Mouse (Mus musculus) skeletal muscle tissue, adult 2 months (tissue): ENCODE results near the gene D17H6S53E.

Experiments used
- DNase-seq: peaks from one replicate; pipeline ENCODE4 v3.0.0-alpha.2; 2012; ENCODE audit warnings: low read depth, low spot score

D17H6S53E gene

DNA sequence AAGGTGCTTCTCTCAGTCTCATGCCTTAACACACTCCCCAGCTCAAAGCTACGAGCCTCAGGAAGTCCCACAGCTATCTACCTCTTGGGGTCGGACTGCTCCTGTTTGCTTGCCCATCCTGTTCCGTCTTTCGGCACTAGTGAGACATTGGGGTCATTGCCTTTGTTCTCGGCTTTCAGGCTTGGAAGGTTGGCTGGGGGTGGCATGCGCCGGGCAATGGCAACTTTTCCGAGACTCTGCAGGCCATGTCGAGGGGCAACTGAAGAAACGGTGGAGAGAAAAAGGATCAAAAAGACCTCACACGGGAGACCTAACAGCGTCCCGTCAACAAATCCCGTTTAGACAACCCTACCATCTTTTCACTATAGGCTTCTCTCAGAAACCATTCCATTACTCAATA lies 35.9 kb downstream of the D17H6S53E start:
- DNase-seq, result no peak

DNA sequence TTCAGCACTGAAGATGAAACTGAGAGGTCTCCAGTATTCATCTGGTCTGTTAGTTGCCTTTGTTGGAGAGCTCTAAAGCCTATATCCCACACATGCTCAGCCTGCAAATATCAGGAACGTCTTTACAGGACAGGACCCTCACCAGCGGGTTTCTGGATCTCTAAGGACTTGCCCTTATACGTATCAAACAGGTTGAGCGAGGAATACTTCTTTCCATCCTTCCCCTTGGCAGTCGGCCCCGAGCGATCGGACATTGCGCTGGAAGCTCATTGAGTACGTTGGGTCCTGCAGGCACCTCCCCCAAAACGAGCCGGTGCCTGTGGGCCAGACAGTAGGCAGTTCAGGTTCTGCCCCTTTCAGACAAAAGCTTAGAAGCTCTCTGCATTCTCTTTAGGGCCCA lies 36.6 kb downstream of the D17H6S53E start:
- DNase-seq, result no peak

- DNase-seq, result no peak
Observed at GRCm38 (mm10) chr17:35163326-35164081, 37.3 kb downstream of the D17H6S53E start.

GRCm38 (mm10) chr17:35164218-35164567 lies 38.0 kb downstream of the D17H6S53E start:
- DNase-seq, result no peak

- peak; percentile 100 for DNase-seq
Observed at GRCm38 (mm10) chr17:35164568-35165450, 38.6 kb downstream of the D17H6S53E start, which contains the start of gene Prrc2a. Gene Prrc2a, minus strand, starts transcription at chr17:35164897.

DNA sequence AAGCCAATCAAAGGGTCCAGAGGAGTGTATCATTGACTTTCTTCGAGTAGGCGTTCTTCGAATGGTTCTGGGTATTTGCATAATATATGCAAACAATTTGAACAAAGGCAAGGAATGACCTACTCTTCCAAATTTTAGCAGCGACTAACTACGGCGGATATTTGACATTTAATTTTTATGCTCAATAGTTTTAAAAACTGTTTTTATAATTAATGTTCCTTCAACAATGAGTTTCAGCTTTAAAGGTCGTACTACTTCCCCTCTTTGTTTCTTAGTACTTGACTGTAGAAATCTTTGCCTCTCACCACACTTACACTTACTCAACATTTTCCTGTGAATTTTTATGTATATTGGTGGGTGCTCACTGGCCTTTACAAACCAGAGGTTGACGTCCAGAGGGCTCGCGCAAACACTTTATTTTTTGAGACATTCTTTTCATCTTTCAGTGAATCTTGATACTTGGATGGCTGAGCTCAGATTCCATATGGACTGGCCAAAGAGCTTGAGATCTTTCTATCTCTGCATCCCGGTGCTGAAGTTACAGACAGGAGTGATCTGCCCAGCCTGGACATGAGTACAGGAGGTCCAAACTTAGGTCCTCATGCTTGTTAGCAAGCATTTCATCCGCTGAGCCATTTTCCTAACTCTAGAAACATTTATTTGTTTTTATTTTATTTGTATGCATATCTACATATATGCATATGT lies 39.4 kb downstream of the D17H6S53E start:
- no peak for DNase-seq

- DNase-seq, result no peak
Observed at GRCm38 (mm10) chr17:35166352-35167035, 40.3 kb downstream of the D17H6S53E start.

- no peak for DNase-seq
Observed at GRCm38 (mm10) chr17:35167794-35168193, 41.6 kb downstream of the D17H6S53E start.

- no peak for DNase-seq
Observed at GRCm38 (mm10) chr17:35168541-35169207, 42.5 kb downstream of the D17H6S53E start.

- DNase-seq, result no peak
Observed at GRCm38 (mm10) chr17:35172445-35173234, 46.5 kb downstream of the D17H6S53E start.

- no peak for DNase-seq
Observed at GRCm38 (mm10) chr17:35173329-35173728, 47.2 kb downstream of the D17H6S53E start.

DNA sequence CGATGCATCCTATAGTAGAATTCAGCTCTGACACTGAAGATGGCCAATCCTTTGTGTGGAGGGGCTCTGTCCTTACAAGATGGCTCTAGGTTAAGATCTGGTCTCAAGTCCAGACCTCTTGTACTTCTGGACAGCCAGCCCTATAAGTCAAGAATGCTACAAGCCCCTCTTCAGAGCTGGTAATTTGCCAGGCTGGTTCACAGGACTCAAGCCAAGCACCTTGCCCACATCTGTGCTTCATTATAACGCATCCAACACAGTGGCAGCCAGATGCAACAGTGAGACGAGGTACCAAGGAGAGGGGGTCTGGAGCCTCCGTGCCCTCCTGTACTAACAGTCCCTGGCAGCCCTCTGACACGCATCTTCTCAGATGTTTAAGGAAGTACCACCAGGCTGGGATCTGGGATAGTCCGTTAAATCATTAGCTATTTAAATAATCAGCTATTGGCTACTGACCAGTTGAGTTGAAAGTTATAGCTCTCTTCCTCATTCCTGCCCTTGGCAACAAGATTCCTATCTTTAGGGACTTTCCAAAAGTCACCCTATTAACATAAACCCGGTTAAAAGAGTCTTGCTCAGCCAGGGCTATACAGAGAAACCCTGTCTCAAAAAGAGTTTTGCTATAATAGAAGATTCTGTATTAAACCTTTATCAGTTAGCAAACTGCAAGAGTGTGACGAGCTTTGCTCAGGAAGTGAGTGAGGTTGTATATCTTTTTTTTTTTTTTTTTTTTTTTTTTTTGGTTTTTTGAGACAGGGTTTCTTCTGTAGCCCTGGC lies 48.2 kb downstream of the D17H6S53E start:
- DNase-seq, result no peak

- no peak for DNase-seq
Observed at GRCm38 (mm10) chr17:35175382-35175781, 49.2 kb downstream of the D17H6S53E start.

- no peak for DNase-seq
Observed at GRCm38 (mm10) chr17:35175968-35176367, 49.8 kb downstream of the D17H6S53E start, which contains the start of gene Aif1. Gene Aif1, minus strand, starts transcription at chr17:35176068.
